Mouse (Mus musculus) c-Kit-negative CD71-positive TER-119-positive erythroid progenitor cells, embryonic 14.5 days (primary cell): Measurements from ENCODE around the gene Xirp2.

Experiments
- DNase-seq: peaks from one replicate; pipeline ENCODE4 v3.0.0-alpha.2; 2013; ENCODE audit warnings: low read depth, low spot score

Xirp2 gene

DNA sequence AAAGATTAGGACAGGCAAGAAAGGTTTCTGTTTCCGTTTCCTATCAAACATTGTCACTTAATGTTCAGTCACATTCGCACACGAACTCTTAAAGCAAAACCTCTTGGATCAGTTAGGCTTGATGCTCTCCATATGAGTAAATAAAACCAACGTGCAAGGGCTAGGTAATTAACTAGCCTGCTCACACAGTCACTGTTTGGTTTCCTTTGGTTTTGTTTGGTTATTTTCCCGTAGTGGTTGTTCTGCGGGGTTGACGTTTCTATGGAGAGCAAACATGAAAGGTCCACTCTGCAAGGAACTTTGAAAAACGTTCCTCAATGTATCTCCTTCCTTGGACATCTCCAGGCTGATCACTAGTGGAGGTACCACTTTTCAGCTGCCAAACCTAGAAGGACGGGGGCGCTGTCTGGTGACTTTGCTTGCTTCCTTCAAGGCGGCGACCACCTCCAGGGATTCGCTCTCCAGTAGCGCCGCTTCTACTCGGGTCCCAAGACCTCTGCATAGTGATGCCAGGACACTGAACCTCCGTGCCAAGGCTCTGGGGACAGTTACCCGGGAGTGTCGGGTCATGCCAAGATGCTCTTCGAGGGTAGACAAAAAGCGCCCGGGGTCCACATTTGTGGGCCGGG lies 119.2 kb downstream of the Xirp2 start:
- no peak for DNase-seq

DNA sequence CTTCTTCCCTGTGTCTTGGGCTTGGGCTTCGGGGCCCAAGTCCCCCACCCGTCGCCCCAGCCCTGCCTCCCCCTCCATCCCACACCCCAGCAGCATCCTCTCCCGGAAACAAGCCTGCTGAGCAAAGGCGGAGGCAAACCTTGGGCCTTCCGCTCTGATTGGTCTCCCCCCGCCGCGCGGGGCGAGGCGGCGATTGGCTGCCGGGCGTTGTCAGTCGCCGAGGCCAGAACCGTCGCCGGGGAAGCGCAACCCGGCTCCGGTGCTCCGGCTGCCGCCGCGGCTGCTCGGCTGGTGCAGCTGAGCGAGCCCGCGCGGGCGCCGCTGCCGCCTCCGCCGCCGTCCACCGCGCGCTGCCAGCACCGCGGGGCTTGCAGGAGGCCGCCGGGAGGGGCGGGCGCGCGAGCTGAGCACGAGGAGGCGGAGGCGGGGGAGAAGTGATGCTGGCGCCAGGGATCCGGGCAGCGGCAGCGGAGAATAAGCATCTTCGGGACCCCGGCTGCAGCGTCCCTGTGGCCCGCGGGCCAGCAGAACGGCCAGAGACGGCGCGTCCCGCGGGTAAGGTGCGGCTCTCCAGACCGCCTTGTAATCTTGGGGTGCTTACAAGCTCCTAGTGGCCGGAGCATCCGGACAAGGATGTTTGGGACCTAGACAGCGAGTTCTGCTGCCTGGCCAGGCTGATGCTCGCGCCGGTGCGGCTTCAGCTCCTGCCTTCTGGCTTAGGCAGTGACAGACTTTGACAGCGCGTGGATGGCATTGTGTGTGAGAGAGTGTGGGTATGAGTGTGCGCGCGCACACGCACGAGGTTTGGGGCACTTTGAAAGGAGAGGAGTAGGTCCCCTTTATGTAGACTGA lies 119.9 kb downstream of the Xirp2 start, which contains the start of gene B3galt1:
B3galt1 (plus strand) TSS at position 392 of the 852 bp plus-strand sequence.
- no peak for DNase-seq

DNA sequence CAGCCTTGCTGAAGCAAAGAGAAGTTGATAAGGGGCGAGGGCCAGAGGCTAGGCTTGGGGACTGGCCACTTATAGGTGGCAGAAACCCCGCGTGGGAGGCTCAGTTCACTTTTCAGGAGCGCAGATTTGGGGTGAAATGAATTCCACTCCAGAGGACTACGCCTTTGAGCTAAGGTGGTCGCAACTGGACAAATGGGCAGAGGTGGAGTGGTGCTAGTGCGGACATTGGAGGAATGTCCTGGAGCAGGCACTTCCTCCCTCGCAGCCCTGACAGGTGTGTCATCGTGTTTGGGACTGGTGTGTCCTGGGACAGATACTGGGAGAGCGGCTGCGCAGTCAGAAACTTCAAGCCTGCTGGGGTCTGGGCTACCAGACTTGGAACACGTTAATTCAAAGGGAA lies 120.8 kb downstream of the Xirp2 start:
- DNase-seq, result no peak

DNA sequence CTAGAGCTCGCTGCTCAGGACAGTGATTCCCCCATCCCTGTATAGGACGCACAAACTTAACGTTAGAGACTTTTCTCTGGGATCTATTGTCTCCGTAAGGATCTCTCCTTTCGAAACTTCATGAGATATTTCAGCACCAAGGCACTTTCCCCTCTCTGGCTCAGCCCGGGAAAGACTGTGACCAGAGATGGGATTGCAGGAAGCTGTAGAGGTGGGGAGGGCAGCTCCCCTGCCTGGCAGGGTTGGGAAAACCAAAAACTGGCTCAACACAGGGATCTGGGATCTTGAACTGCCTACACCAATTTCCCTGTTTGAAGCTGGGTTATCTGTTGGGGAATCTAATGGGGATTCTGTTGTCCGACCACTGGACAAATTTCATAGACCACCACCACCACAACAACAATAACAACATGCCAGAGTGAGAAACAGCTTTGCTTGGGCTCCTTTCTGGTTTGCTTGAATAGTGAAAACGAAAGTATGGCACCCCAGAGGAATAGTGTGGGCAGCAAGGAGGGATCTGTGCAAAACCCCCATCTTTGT lies 121.4 kb downstream of the Xirp2 start:
- no peak for DNase-seq
